Mouse (Mus musculus) adrenal gland, adult 10 weeks (tissue): Measurements from ENCODE around the gene Pars2. TPM values are rescaled to one million over a fixed set of nuclear protein-coding genes. Genes with fewer than 3 reads are reported as not detected.

ENCODE experiments used
- polyA plus RNA-seq: library from polyadenylated mRNA; stranded (reverse); fragments of 350-450 nt; fragmentation: Illumina TruSeq; extraction: RNeasy Lipid Tissue Mini Kit (QIAGEN cat#74804); gene quantifications from one replicate; pipeline ENCODE4 v1.2.3, GENCODE M21; 2014; ENCODE audit warnings: low read depth, low replicate concordance

The Pars2 gene
- polyA plus RNA-seq, result 1.9 TPM

GRCm38 (mm10) chr4:106650833-106651527 is at the start of gene Pars2:
TSS of gene Pars2 (plus strand) at chr4:106651069.

GRCm38 (mm10) chr4:106617056-106617455 is 33.8 kb upstream of the Pars2 start, which contains the start of gene Lexm:
TSS of gene Lexm (minus strand) at chr4:106617241.

GRCm38 (mm10) chr4:106622030-106622493 is 28.8 kb upstream of the Pars2 start, which contains the start of gene Ttc22:
TSS of gene Ttc22 (plus strand) at chr4:106622432.

GRCm38 (mm10) chr4:106678442-106679118 is 27.7 kb downstream of the Pars2 start, which contains the start of gene Ttc4:
TSS of gene Ttc4 (minus strand) at chr4:106678944.

Other genes with a start within 250 kb of the Pars2 start
- not detected for gene Pcsk9, start 186.7 kb upstream of the Pars2 start, polyA plus RNA-seq
- not detected for gene Bsnd, start 158.8 kb upstream of the Pars2 start, polyA plus RNA-seq
- 14.1 TPM for gene Dhcr24, start 90.0 kb upstream of the Pars2 start, polyA plus RNA-seq
- gene Lexm, start 33.8 kb upstream of the Pars2 start, polyA plus RNA-seq, result not detected
- gene Ttc22, start 28.6 kb upstream of the Pars2 start, polyA plus RNA-seq, result not detected
- 34.1 TPM for gene Ttc4, start 27.9 kb downstream of the Pars2 start, polyA plus RNA-seq
- gene Mroh7, start 79.9 kb downstream of the Pars2 start, polyA plus RNA-seq, result not detected
- not detected for gene Fam151a, start 82.8 kb downstream of the Pars2 start, polyA plus RNA-seq
- gene Acot11, start 153.9 kb downstream of the Pars2 start, polyA plus RNA-seq, result 3.7 TPM